Mouse (Mus musculus) left cerebral cortex, adult 2 months (tissue): Measurements from ENCODE around the gene Fus. TPM values are rescaled to one million over a fixed set of nuclear protein-coding genes. Genes with fewer than 3 reads are reported as not detected.
A peak's percentile ranks its signal among the peaks of the same experiment; 100 is the strongest.

ENCODE experiments used
- DNase-seq, 2 experiments: peaks; one replicate each; pipeline ENCODE4 v3.0.0; 2021 to 2022; ENCODE audit warnings: low spot score in 2 of 2, mixed read lengths in 1 of 2; ENCODE audit errors: extremely low spot score in 1 of 2
- H3K27ac ChIP-seq: fragments of 200-600 bp; 2 replicates; pipeline ENCODE4 v1.8.1; 2022
- H3K4me3 ChIP-seq: fragments of 200-600 bp; 2 replicates; pipeline ENCODE4 v1.8.1; 2022
- CTCF ChIP-seq: fragments of 200-600 bp; IDR thresholded peaks from 2 replicates; pipeline ENCODE4 v1.8.1; 2022; ENCODE audit warnings: antibody characterized with exemption, mild to moderate bottlenecking, moderate library complexity
- intact Hi-C: fragments of 180-260 bp; cut with DNase I; formaldehyde crosslinking; loops from one replicate; pipeline ENCODE4 v1.15.1; 2025
- long read RNA-seq, 2 experiments: library from polyadenylated mRNA; stranded (forward); transcript quantifications; one replicate each; pipeline ENCODE4 v2.0.0; 2021; ENCODE audit warnings: borderline mapping rate in 2 of 2
- total RNA-seq, 2 experiments: library from RNA; stranded (reverse); gene quantifications; 2 replicates each; pipeline ENCODE4 v1.2.3; 2021

Gene Fus
- total RNA-seq, result 100 to 1,000 TPM; 299 to 305 TPM
- long read RNA-seq, experiment 1, full-length matches to known transcripts, result 3 of 29 reads
- long read RNA-seq, experiment 1, partial matches to known transcripts, result 12 of 29 reads
- long read RNA-seq, experiment 1, other reads (novel, unspliced or antisense), result 14 of 29 reads
- long read RNA-seq, experiment 2, full-length matches to known transcripts, result 5 of 21 reads
- long read RNA-seq, experiment 2, partial matches to known transcripts, result 13 of 21 reads
- long read RNA-seq, experiment 2, other reads (novel, unspliced or antisense), result 3 of 21 reads

- intact Hi-C loops, result loop anchor here (1.0 to 5.0 kb wide), 3 partner anchors 32 to 190 kb away; partner anchors contain the start of genes Kat8 and Setd1a
- peak; percentile 22; the same call in 1 of the 2 replicates for TF ChIP-seq CTCF
- Histone ChIP-seq H3K4me3 (peak within 1 kb of the TSS; percentile 94), H3K27ac (peak within 1 kb of the TSS; percentile 100)
- peak; percentile 92 to 96 for DNase-seq
Measured at GRCm38 (mm10) chr7:127967004-127967921, at the start of gene Fus. Gene Fus, plus strand, starts transcription at chr7:127967457.

- intact Hi-C loops, result no loop called here
- peak; percentile 56 for TF ChIP-seq CTCF
- DNase-seq, result no peak
- Histone ChIP-seq H3K4me3 (no peak overlapping the region), H3K27ac (no peak overlapping the region)
Measured at GRCm38 (mm10) chr7:127918203-127918602, 49.1 kb upstream of the Fus start.

GRCm38 (mm10) chr7:127919290-127919689 is 48.0 kb upstream of the Fus start:
- intact Hi-C loops, result no loop called here
- DNase-seq, result no peak
- peak; percentile 43 for TF ChIP-seq CTCF
- H3K4me3 ChIP-seq, result no peak overlapping the region
- no peak overlapping the region for H3K27ac ChIP-seq

GRCm38 (mm10) chr7:127921516-127921915 is 45.7 kb upstream of the Fus start:
- peak; percentile 43 for TF ChIP-seq CTCF
- H3K27ac ChIP-seq, result no peak overlapping the region
- intact Hi-C loops, result no loop called here
- DNase-seq, result no peak
- H3K4me3 ChIP-seq, result no peak overlapping the region

- DNase-seq, result no peak
- intact Hi-C loops, result no loop called here
- peak overlapping the region; percentile 44 for H3K27ac ChIP-seq
- no peak overlapping the region for H3K4me3 ChIP-seq
- TF ChIP-seq CTCF, result no peak
Measured at GRCm38 (mm10) chr7:127922451-127923275, 44.6 kb upstream of the Fus start.

GRCm38 (mm10) chr7:127923714-127924113 is 43.5 kb upstream of the Fus start:
- Histone ChIP-seq H3K27ac (no peak overlapping the region), H3K4me3 (no peak overlapping the region)
- no peak for TF ChIP-seq CTCF
- intact Hi-C loops, result no loop called here
- DNase-seq, result no peak

- H3K4me3 ChIP-seq, result no peak overlapping the region
- no peak overlapping the region for H3K27ac ChIP-seq
- no peak for DNase-seq
- TF ChIP-seq CTCF, result no peak
- intact Hi-C loops, result no loop called here
Measured at GRCm38 (mm10) chr7:127925252-127925651, 42.0 kb upstream of the Fus start.

GRCm38 (mm10) chr7:127926066-127926465 is 41.2 kb upstream of the Fus start:
- TF ChIP-seq CTCF, result no peak
- intact Hi-C loops, result no loop called here
- no peak overlapping the region for H3K27ac ChIP-seq
- DNase-seq, result no peak
- H3K4me3 ChIP-seq, result no peak overlapping the region

GRCm38 (mm10) chr7:127926846-127927245 is 40.4 kb upstream of the Fus start:
- no peak for TF ChIP-seq CTCF
- DNase-seq, result no peak
- no peak overlapping the region for H3K27ac ChIP-seq
- intact Hi-C loops, result no loop called here
- H3K4me3 ChIP-seq, result no peak overlapping the region

- Histone ChIP-seq H3K27ac (no peak overlapping the region), H3K4me3 (no peak overlapping the region)
- intact Hi-C loops, result no loop called here
- DNase-seq, result no peak
- no peak for TF ChIP-seq CTCF
Measured at GRCm38 (mm10) chr7:127927726-127928125, 39.5 kb upstream of the Fus start.

- no peak for DNase-seq
- H3K4me3 ChIP-seq, result no peak overlapping the region
- H3K27ac ChIP-seq, result no peak overlapping the region
- intact Hi-C loops, result no loop called here
- no peak; the same call in 1 of the 2 replicates for TF ChIP-seq CTCF
Measured at GRCm38 (mm10) chr7:127928596-127928995, 38.7 kb upstream of the Fus start.
